ENCODE assay signal across 15 mouse cellular contexts in genomic region chr17:84047520-84047919, GRCm38 (mm10).
DNase-seq lines count a peak whose midpoint lies in the region; ATAC-seq and TF ChIP-seq lines count a peak whose summit lies in the region.
"Had no signal": no experiment of that assay in that cellular context is flagged by ENCODE, and none has a peak within 500 bp of the region (broad histone marks: within the 10 kb centered on the region; RNA-seq: fewer than 3 reads in every experiment).

No protein-coding gene starts in this region.

- no peak for ATAC-seq in CD4-positive, CD25-positive, alpha-beta regulatory T cell, adult 4 months
- ATAC-seq: intestine, embryonic 16.5 days; midbrain, embryonic 13.5 days had no signal

- TF ChIP-seq CTCF in layer of hippocampus, adult 2 months (conservative IDR thresholded peaks at IDR 0.05) = peak; percentile 61
- peak; percentile 76 for TF ChIP-seq CTCF in E14TG2a.4 (conservative IDR thresholded peaks at IDR 0.05; ENCODE audit: low read length)
- TF ChIP-seq CTCF in brain, embryonic 14.5 days (IDR thresholded peaks at IDR 0.05; ENCODE audit: borderline replicate concordance, extremely low read depth, insufficient read depth, insufficient read length) = peak; percentile 32; the same call in 1 of the 2 replicates

- peaks cover 4% of the 10 kb centered on the region; the same call in 1 of the 2 replicates for H3K27me3 ChIP-seq in E14TG2a.4 (ENCODE audit: insufficient read depth, low read length)
- H3K27me3 ChIP-seq: embryonic facial prominence, embryonic 12.5 days; liver, embryonic 13.5 days; midbrain, embryonic 13.5 days had no signal

- H3K9me3 ChIP-seq in E14TG2a.4 (ENCODE audit: low read length) = peaks cover 25% of the 10 kb centered on the region

- no peak for TF ChIP-seq POLR2A in brain, embryonic 14.5 days (IDR thresholded peaks at IDR 0.05; ENCODE audit: borderline replicate concordance, extremely low read depth, insufficient read depth, insufficient read length, poor library complexity, severe bottlenecking)

- H3K27ac ChIP-seq in layer of hippocampus, adult 2 months = no peak overlapping the region
- H3K27ac ChIP-seq: embryonic facial prominence, embryonic 12.5 days; liver, embryonic 13.5 days; macrophage; midbrain, embryonic 13.5 days had no signal

- no peak overlapping the region for H3K4me3 ChIP-seq in layer of hippocampus, adult 2 months
- no peak overlapping the region for H3K4me3 ChIP-seq in E14TG2a.4 (replicated peaks; ENCODE audit: low read length)
- H3K4me3 ChIP-seq: embryonic facial prominence, embryonic 12.5 days; liver, embryonic 13.5 days; midbrain, embryonic 13.5 days had no signal

- no peaks in the 10 kb centered on the region for H3K36me3 ChIP-seq in E14TG2a.4 (ENCODE audit: insufficient read depth, low read length)
- H3K36me3 ChIP-seq: embryonic facial prominence, embryonic 12.5 days; liver, embryonic 13.5 days; midbrain, embryonic 13.5 days had no signal

- peak; percentile 34 for DNase-seq in CD4-positive, CD25-positive, alpha-beta regulatory T cell, adult 2 months (ENCODE audit: low read depth, low spot score)
- DNase-seq in layer of hippocampus, adult 2 months (ENCODE audit: low spot score in 2 of 2) = no peak
- no peak for DNase-seq in layer of hippocampus, postnatal 25 days (ENCODE audit: extremely low spot score in 1 of 2, low spot score in 1 of 2)
- no peak for DNase-seq in brain, embryonic 14.5 days (ENCODE audit: low read depth)
- DNase-seq in urinary bladder, postnatal 36 days (ENCODE audit: low spot score in 2 of 2) = no peak
- no peak for DNase-seq in adipocyte (ENCODE audit: low spot score)
- DNase-seq: adrenal gland, adult 2 months; cerebellum, postnatal 25 days; liver, embryonic 13.5 days had no signal

- peaks cover 11% of the 10 kb centered on the region for H3K4me1 ChIP-seq in E14TG2a.4 (replicated peaks; ENCODE audit: low read depth, low read length)
